Mouse (Mus musculus): ENCODE measurements at regions not wholly inside any gene's neighbourhood (a gene's known extent, or its start where the extent isn't known, plus 50 kb on each side); places are given as distances from the start of the nearest gene placed in this dataset.

- peak in 1 of 2 experiments; percentile 67 for DNase-seq
- H3K4me3 ChIP-seq = peak overlapping the region; percentile 22; the same call in 1 of the 2 replicates
- WGBS = 52% methylated on average over 11 of the region's 11 CpGs
- H3K79me2 ChIP-seq (replicated peaks; ENCODE audit: control insufficient read depth, insufficient read depth, low read length) = no peaks in the 10 kb centered on the region
- H3K36me3 ChIP-seq (ENCODE audit: control insufficient read depth, insufficient read depth, low read length) = peaks cover 12% of the 10 kb centered on the region
- intact Hi-C loops (cut with DNase I) = loop anchor here (1.0 kb wide), 2 partner anchors 76 to 142 kb away; no protein-coding TSS in a partner anchor
- H3K4me1 ChIP-seq (ENCODE audit: control insufficient read depth, insufficient read depth, low read length) = peaks cover 25% of the 10 kb centered on the region
- TF ChIP-seq POLR2A (IDR thresholded peaks at IDR 0.05; ENCODE audit: insufficient read depth, low read depth, low read length) (no peak), EP300 (IDR thresholded peaks at IDR 0.05; ENCODE audit: insufficient read depth, low read depth, low read length) (no peak), CTCF (IDR thresholded peaks at IDR 0.05) (no peak; the same call in 1 of the 2 replicates)
- peak overlapping the region; percentile 57 for H3K9ac ChIP-seq (ENCODE audit: low read depth, low read length)
- H3K27me3 ChIP-seq (ENCODE audit: control insufficient read depth, insufficient read depth, low read length) = no peaks in the 10 kb centered on the region
- peak overlapping the region; percentile 94 for H3K27ac ChIP-seq
Measured at GRCm38 (mm10) chr19:23057739-23058501, 83.1 kb upstream of the Klf9 start.

- peaks cover 27% of the 10 kb centered on the region for H3K4me1 ChIP-seq (ENCODE audit: control insufficient read depth, insufficient read depth, low read length)
- no peak overlapping the region for H3K9ac ChIP-seq (ENCODE audit: low read depth, low read length)
- 53% methylated on average over 4 of the region's 4 CpGs for WGBS
- TF ChIP-seq EP300 (IDR thresholded peaks at IDR 0.05; ENCODE audit: insufficient read depth, low read depth, low read length) (no peak), CTCF (IDR thresholded peaks at IDR 0.05) (no peak), POLR2A (IDR thresholded peaks at IDR 0.05; ENCODE audit: insufficient read depth, low read depth, low read length) (no peak)
- intact Hi-C loops (cut with DNase I) = no loop called here
- H3K36me3 ChIP-seq (ENCODE audit: control insufficient read depth, insufficient read depth, low read length) = peaks cover 15% of the 10 kb centered on the region
- no peak for DNase-seq
- H3K27ac ChIP-seq = peak overlapping the region; percentile 94
- no peaks in the 10 kb centered on the region for H3K27me3 ChIP-seq (ENCODE audit: control insufficient read depth, insufficient read depth, low read length)
- no peak overlapping the region for H3K4me3 ChIP-seq
- no peaks in the 10 kb centered on the region for H3K79me2 ChIP-seq (replicated peaks; ENCODE audit: control insufficient read depth, insufficient read depth, low read length)
Measured at GRCm38 (mm10) chr19:23058502-23058900, 82.5 kb upstream of the Klf9 start.

GRCm38 (mm10) chr19:23061081-23061640 is 79.9 kb upstream of the Klf9 start:
- no peaks in the 10 kb centered on the region for H3K27me3 ChIP-seq (ENCODE audit: control insufficient read depth, insufficient read depth, low read length)
- intact Hi-C loops (cut with DNase I) = no loop called here
- no peak overlapping the region for H3K9ac ChIP-seq (ENCODE audit: low read depth, low read length)
- no peak overlapping the region for H3K27ac ChIP-seq
- no peaks in the 10 kb centered on the region for H3K79me2 ChIP-seq (replicated peaks; ENCODE audit: control insufficient read depth, insufficient read depth, low read length)
- 58% methylated on average over 9 of the region's 9 CpGs for WGBS
- no peak for DNase-seq
- no peak overlapping the region for H3K4me3 ChIP-seq
- H3K36me3 ChIP-seq (ENCODE audit: control insufficient read depth, insufficient read depth, low read length) = peaks cover 16% of the 10 kb centered on the region
- peaks cover 30% of the 10 kb centered on the region for H3K4me1 ChIP-seq (ENCODE audit: control insufficient read depth, insufficient read depth, low read length)
- TF ChIP-seq POLR2A (IDR thresholded peaks at IDR 0.05; ENCODE audit: insufficient read depth, low read depth, low read length) (no peak), CTCF (IDR thresholded peaks at IDR 0.05) (no peak), EP300 (IDR thresholded peaks at IDR 0.05; ENCODE audit: insufficient read depth, low read depth, low read length) (no peak)

GRCm38 (mm10) chr19:23061906-23062305 is 79.1 kb upstream of the Klf9 start:
- H3K79me2 ChIP-seq (replicated peaks; ENCODE audit: control insufficient read depth, insufficient read depth, low read length) = no peaks in the 10 kb centered on the region
- H3K4me3 ChIP-seq = no peak overlapping the region
- WGBS = 91% methylated on average over 2 of the region's 2 CpGs
- H3K36me3 ChIP-seq (ENCODE audit: control insufficient read depth, insufficient read depth, low read length) = peaks cover 20% of the 10 kb centered on the region
- H3K27me3 ChIP-seq (ENCODE audit: control insufficient read depth, insufficient read depth, low read length) = no peaks in the 10 kb centered on the region
- no peak for DNase-seq
- intact Hi-C loops (cut with DNase I) = no loop called here
- peaks cover 34% of the 10 kb centered on the region for H3K4me1 ChIP-seq (ENCODE audit: control insufficient read depth, insufficient read depth, low read length)
- no peak for TF ChIP-seq POLR2A (IDR thresholded peaks at IDR 0.05; ENCODE audit: insufficient read depth, low read depth, low read length)
- TF ChIP-seq CTCF (IDR thresholded peaks at IDR 0.05) = no peak
- TF ChIP-seq EP300 (IDR thresholded peaks at IDR 0.05; ENCODE audit: insufficient read depth, low read depth, low read length) = no peak
- H3K9ac ChIP-seq (ENCODE audit: low read depth, low read length) = no peak overlapping the region
- peak overlapping the region; percentile 7; the same call in 1 of the 2 replicates for H3K27ac ChIP-seq

GRCm38 (mm10) chr19:23062851-23063250 is 78.2 kb upstream of the Klf9 start:
- peaks cover 16% of the 10 kb centered on the region for H3K36me3 ChIP-seq (ENCODE audit: control insufficient read depth, insufficient read depth, low read length)
- H3K27me3 ChIP-seq (ENCODE audit: control insufficient read depth, insufficient read depth, low read length) = no peaks in the 10 kb centered on the region
- no peak overlapping the region for H3K4me3 ChIP-seq
- peak overlapping the region; percentile 52 for H3K27ac ChIP-seq
- no peak overlapping the region for H3K9ac ChIP-seq (ENCODE audit: low read depth, low read length)
- 43% methylated on average over 5 of the region's 5 CpGs for WGBS
- no peak for DNase-seq
- TF ChIP-seq CTCF (IDR thresholded peaks at IDR 0.05) (no peak), POLR2A (IDR thresholded peaks at IDR 0.05; ENCODE audit: insufficient read depth, low read depth, low read length) (no peak), EP300 (IDR thresholded peaks at IDR 0.05; ENCODE audit: insufficient read depth, low read depth, low read length) (no peak)
- no peaks in the 10 kb centered on the region for H3K79me2 ChIP-seq (replicated peaks; ENCODE audit: control insufficient read depth, insufficient read depth, low read length)
- peaks cover 31% of the 10 kb centered on the region for H3K4me1 ChIP-seq (ENCODE audit: control insufficient read depth, insufficient read depth, low read length)
- intact Hi-C loops (cut with DNase I) = no loop called here

GRCm38 (mm10) chr19:23065548-23065947 is 75.5 kb upstream of the Klf9 start:
- intact Hi-C loops (cut with DNase I) = loop anchor here (1.0 kb wide), 1 partner anchor 69 kb away; no protein-coding TSS in a partner anchor
- DNase-seq = peak; percentile 68 to 79
- Histone ChIP-seq H3K4me3 (no peak overlapping the region), H3K27ac (peak overlapping the region; percentile 97), H3K9ac (ENCODE audit: low read depth, low read length) (no peak overlapping the region; the same call in 1 of the 2 replicates), H3K79me2 (replicated peaks; ENCODE audit: control insufficient read depth, insufficient read depth, low read length) (no peaks in the 10 kb centered on the region), H3K27me3 (ENCODE audit: control insufficient read depth, insufficient read depth, low read length) (no peaks in the 10 kb centered on the region), H3K36me3 (ENCODE audit: control insufficient read depth, insufficient read depth, low read length) (peaks cover 16% of the 10 kb centered on the region), H3K4me1 (ENCODE audit: control insufficient read depth, insufficient read depth, low read length) (peaks cover 23% of the 10 kb centered on the region)
- 28% methylated on average over 5 of the region's 5 CpGs for WGBS
- TF ChIP-seq POLR2A (IDR thresholded peaks at IDR 0.05; ENCODE audit: insufficient read depth, low read depth, low read length) = peak; percentile 76; the same call in 1 of the 2 replicates
- TF ChIP-seq CTCF (IDR thresholded peaks at IDR 0.05) = peak; percentile 73
- peak; percentile 91; the same call in 1 of the 2 replicates for TF ChIP-seq EP300 (IDR thresholded peaks at IDR 0.05; ENCODE audit: insufficient read depth, low read depth, low read length)
